Mouse (Mus musculus): Measurements from ENCODE around the gene Ttc21a. TPM values are rescaled to one million over a fixed set of nuclear protein-coding genes. Genes with fewer than 3 reads are reported as not detected.
A peak's percentile ranks its signal among the peaks of the same experiment; 100 is the strongest.

Ttc21a gene
- polyA plus RNA-seq, 1 experiment from 2014 or later: 0.23 TPM

DNA sequence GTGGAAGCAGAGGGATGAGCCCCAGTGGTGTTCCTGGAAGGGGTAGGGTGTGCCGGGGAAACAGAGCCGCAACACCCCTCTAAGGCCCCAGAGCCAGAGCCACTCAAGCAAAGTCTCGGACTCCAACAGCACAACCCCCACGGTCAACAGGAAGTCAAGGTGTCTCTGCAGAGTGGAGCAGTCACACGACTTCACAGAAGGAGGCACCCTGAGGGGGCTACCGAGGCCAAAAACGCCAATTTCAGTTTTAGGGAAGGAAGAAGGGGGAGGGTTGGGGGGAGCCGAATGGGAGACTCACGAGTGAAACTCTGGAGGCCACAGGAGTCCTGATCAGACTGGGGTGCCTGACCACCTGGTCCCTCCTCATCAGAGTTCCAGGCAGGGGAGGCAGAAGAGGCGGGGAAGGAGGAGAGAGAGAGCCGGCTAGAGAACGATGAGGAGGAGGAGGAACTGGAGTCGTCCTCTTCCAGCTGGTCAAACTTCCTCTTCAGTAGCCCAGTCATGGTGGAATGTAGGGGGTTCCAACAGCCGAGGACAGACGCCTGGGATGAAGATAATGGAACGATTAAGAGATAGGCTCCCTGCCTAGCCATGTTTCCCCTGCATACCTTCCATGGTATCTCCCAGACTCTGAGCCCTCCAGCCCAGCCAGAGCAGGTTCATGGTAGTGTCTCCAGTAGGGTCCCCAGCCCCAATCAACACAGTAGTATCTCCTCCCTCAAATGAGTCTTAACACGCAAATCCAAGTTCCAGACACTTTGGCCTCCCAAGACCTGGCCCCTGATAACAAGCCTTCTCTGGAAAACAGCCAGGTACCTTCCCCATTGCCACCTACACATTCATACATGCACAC is 39.5 kb downstream of the Ttc21a start:
- Histone ChIP-seq H3K4me3 (no peak overlapping the region), H3K27me3 (replicated peaks) (no peaks in the 10 kb centered on the region), H3K4me1 (replicated peaks) (peaks cover 56% of the 10 kb centered on the region), H3K9me3 (replicated peaks) (no peaks in the 10 kb centered on the region), H3K9ac (peak overlapping the region; percentile 1; the same call in 1 of the 2 replicates), H3K4me2 (peak overlapping the region; percentile 41), H3K27ac (ENCODE audit: poor library complexity, severe bottlenecking) (peak overlapping the region; percentile 79), H3K36me3 (peaks cover 34% of the 10 kb centered on the region)
- WGBS: 19% methylated on average over 17 of the region's 17 CpGs
- ATAC-seq (ENCODE audit: insufficient number of reproducible peaks, low FRiP score): no peak

DNA sequence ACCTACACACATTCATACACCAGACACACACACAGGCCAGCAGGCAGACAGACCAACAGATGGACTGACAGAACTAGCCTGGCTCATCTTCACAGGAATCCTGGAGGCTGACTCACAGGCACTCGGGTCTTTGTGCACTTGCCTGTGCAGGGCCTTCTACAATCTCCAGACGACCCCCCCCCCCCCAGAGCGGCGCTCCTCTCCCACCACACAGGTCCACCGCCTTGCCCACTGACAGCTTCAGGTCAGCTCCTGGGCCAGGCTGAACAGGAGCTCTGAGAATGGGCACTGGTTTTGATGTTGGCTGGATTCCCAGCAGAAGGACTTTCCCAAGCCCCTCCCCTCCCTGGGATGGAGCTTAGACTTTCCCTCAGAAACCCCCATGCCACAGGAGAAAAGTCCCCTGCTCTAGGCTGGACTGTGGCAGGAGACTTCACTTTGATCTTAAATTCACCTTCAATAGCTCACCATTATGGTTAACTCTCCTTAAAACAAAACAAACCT is 40.2 kb downstream of the Ttc21a start:
- 17% methylated on average over 5 of the region's 5 CpGs for WGBS
- no peak for ATAC-seq (ENCODE audit: insufficient number of reproducible peaks, low FRiP score)
- peak overlapping the region; percentile 41 for H3K4me2 ChIP-seq
- H3K4me1 ChIP-seq (replicated peaks): peaks cover 63% of the 10 kb centered on the region
- no peak overlapping the region for H3K4me3 ChIP-seq
- H3K9me3 ChIP-seq (replicated peaks): no peaks in the 10 kb centered on the region
- no peaks in the 10 kb centered on the region for H3K27me3 ChIP-seq (replicated peaks)
- H3K9ac ChIP-seq: 0 out of 2 replicates have a peak overlapping the region, but pooled peaks have one; percentile 1
- H3K27ac ChIP-seq (ENCODE audit: poor library complexity, severe bottlenecking): peak overlapping the region; percentile 79
- peaks cover 28% of the 10 kb centered on the region for H3K36me3 ChIP-seq

DNA sequence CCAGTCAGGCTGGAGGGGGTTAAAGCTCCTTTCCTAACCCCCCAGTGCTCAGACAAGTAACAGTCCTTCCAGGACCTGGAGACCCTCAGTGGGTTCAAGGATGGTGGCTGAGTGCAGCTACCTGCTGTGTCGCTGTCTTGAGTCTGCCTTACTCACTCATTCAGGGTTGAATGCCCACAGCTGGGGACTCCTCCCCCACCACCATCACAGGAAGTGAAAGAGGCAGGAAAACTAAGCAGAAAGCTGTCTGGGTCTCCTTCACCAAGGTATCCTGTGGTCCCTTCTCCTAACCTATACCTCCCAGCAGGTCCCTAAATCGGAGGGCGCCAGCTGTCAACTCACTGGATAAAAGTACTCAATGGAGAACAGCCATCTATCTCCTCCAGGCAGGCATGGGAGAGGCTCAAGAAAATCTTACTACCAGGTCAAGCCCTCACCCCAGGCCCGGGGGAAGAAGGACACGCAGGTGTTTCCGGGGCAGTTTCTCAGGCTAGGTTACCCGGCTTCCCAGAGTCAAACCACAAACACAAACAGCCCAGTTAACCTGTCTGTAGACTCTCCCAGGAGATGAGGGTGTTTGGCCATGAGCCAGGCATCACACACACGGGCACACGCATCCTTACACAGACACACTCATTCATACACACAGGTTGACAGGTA is 40.9 kb downstream of the Ttc21a start:
- Histone ChIP-seq H3K36me3 (peaks cover 21% of the 10 kb centered on the region), H3K9ac (peak overlapping the region; percentile 43; the same call in 1 of the 2 replicates), H3K4me1 (replicated peaks) (peaks cover 65% of the 10 kb centered on the region), H3K4me2 (peak overlapping the region; percentile 41), H3K27ac (ENCODE audit: poor library complexity, severe bottlenecking) (peak overlapping the region; percentile 79), H3K27me3 (replicated peaks) (no peaks in the 10 kb centered on the region), H3K4me3 (no peak overlapping the region), H3K9me3 (replicated peaks) (no peaks in the 10 kb centered on the region)
- 51% methylated on average over 9 of the region's 9 CpGs for WGBS
- no peak for ATAC-seq (ENCODE audit: insufficient number of reproducible peaks, low FRiP score)

DNA sequence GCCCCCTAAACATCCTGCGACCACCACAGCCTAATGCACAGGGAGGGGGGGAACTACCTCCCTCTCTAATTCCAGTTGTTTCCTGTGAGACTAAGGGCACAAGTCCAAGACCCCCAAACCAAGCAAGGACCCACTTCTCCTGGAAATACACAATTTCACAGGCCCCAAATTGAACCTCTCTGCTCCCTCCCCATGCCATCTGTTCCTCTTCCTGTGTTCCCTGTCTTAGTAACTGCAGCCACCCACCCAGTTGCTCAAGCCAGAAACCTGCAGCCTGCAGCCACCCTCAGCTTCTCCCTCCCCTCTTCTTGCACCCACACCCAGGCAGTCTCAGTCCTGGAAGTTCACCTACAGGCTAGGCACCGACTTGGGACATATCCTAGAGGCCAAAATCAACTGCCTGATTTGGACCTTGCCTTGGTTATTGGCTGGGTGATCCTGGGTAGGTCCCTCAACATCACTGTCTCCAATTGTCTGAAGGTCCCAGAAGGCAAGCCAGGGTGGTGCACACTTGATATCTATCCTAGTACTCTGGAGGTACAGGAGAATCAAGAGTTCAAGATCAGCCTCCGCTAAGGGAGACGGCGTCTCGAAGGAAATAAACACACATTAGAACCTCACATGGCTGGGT is 41.5 kb downstream of the Ttc21a start:
- Histone ChIP-seq H3K27me3 (replicated peaks) (no peaks in the 10 kb centered on the region), H3K9me3 (replicated peaks) (no peaks in the 10 kb centered on the region), H3K27ac (ENCODE audit: poor library complexity, severe bottlenecking) (peak overlapping the region; percentile 17), H3K4me1 (replicated peaks) (peaks cover 66% of the 10 kb centered on the region), H3K9ac (peak overlapping the region; percentile 43; the same call in 1 of the 2 replicates), H3K4me2 (no peak overlapping the region), H3K36me3 (peaks cover 15% of the 10 kb centered on the region), H3K4me3 (no peak overlapping the region)
- no peak for ATAC-seq (ENCODE audit: insufficient number of reproducible peaks, low FRiP score)
- 79% methylated on average over 6 of the region's 6 CpGs for WGBS

DNA sequence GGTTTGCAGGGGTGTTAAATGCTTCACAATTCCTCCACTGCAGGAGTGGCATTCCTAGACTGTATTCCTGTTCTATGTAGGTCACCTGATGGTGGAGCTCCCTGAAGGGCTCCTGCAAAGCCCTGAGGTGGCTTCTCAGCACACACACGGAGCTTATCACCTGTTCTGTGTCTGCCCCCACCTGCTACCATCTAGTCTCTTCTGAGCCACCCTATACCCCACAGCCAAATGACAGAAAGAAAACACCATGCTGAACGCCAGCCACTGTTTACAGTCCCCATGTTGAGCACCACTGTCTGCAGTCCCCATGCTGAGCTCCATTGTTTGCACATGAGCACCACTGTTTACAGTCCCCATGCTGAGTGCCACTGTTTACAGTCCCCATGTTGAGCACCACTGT is 42.3 kb downstream of the Ttc21a start:
- Histone ChIP-seq H3K27me3 (replicated peaks) (no peaks in the 10 kb centered on the region), H3K4me3 (no peak overlapping the region), H3K9me3 (replicated peaks) (no peaks in the 10 kb centered on the region), H3K4me2 (0 out of 2 replicates have a peak overlapping the region, but pooled peaks have one; percentile 6), H3K36me3 (peaks cover 6% of the 10 kb centered on the region; the same call in 1 of the 2 replicates), H3K27ac (ENCODE audit: poor library complexity, severe bottlenecking) (peak overlapping the region; percentile 35; the same call in 1 of the 2 replicates), H3K4me1 (replicated peaks) (peaks cover 74% of the 10 kb centered on the region), H3K9ac (0 out of 2 replicates have a peak overlapping the region, but pooled peaks have one; percentile 41)
- ATAC-seq (ENCODE audit: insufficient number of reproducible peaks, low FRiP score): no peak
- 54% methylated on average over 2 of the region's 2 CpGs for WGBS

DNA sequence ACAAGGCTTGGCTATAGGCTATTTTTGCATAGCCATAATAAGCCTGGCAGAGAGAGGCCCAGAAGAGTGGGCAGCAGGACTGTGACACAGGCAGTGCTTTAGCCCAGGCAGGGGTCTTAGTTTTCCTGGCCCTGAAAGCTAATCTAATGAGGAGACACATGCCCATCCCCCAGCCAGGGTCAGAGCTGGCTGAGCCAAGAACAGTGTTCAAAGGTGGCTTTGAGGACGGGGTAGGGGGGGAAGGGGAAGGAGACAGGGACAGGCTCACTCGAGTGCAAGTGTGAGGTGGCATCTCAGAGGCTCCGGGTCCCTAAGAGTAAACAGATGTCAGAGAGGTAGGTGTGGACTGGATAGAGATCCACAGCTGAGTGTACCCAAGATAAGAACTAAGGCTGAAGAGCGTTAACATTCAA is 43.4 kb downstream of the Ttc21a start:
- WGBS: 2% methylated on average over 4 of the region's 4 CpGs
- ATAC-seq (ENCODE audit: insufficient number of reproducible peaks, low FRiP score): no peak

DNA sequence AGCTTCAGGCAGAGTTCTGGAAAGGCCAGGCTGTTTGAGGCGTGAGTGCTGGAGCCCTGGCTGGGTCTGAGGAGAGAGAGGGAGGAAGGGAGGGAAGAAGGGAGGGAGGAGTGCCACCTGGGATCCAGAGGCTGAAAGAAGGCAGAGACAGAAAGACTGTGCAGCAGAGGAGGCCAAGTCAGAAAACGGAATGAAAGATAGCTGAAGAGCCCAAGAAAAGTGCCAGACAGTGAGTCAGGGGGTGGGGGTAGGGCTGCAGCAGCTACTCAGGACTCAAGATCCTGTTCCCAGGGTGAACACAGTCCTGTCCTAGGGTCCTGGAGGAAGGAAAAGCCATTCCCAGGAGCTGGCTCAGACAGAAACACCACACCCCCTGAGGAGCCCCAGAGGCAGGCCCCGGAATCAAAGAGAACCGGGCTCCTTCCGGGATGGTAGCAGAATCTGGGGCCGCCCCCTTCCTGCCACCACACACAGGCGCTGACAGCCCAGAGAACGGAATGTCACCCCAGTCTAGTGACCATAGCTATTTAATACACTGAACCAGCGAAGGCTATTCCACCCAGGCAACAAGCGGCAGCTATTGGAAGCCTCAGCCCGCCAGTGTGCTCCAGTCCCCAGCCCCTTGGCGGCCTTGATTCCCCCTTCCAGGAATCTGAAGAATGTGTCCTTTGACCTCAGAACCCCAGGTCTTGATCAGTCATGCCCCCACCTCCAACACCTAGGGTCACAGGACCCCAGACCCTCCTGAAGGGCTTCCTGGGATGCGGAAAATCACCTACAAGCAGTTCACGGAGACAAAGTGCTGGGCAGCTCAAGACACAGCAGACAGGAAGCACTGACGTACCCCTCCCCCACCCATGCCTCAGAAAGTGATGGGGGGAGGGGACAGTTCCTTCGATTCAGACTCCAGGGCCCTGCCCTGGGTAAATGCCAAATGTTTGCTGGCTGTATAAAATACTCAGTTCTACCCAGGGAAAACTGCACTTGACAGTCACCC is 44.1 kb downstream of the Ttc21a start:
- H3K27me3 ChIP-seq (replicated peaks): no peaks in the 10 kb centered on the region
- H3K4me2 ChIP-seq: peak overlapping the region; percentile 94
- H3K27ac ChIP-seq (ENCODE audit: poor library complexity, severe bottlenecking): peak overlapping the region; percentile 99
- H3K36me3 ChIP-seq: no peaks in the 10 kb centered on the region
- ATAC-seq (ENCODE audit: insufficient number of reproducible peaks, low FRiP score): peak; percentile 40
- peak overlapping the region; percentile 90 for H3K9ac ChIP-seq
- H3K4me1 ChIP-seq (replicated peaks): peaks cover 74% of the 10 kb centered on the region
- under 1% methylated on average over 16 of the region's 16 CpGs for WGBS
- peak overlapping the region; percentile 80 for H3K4me3 ChIP-seq
- no peaks in the 10 kb centered on the region for H3K9me3 ChIP-seq (replicated peaks)

More for the DNA sequence above, 43.4 kb downstream of the Ttc21a start:
- H3K9ac ChIP-seq: peak overlapping the region; percentile 90
- H3K36me3 ChIP-seq: no peaks in the 10 kb centered on the region
- H3K4me1 ChIP-seq (replicated peaks): peaks cover 76% of the 10 kb centered on the region
- H3K27ac ChIP-seq (ENCODE audit: poor library complexity, severe bottlenecking): peak overlapping the region; percentile 99
- H3K4me3 ChIP-seq: peak overlapping the region; percentile 80
- no peaks in the 10 kb centered on the region for H3K9me3 ChIP-seq (replicated peaks)
- peak overlapping the region; percentile 94 for H3K4me2 ChIP-seq
- H3K27me3 ChIP-seq (replicated peaks): no peaks in the 10 kb centered on the region

DNA sequence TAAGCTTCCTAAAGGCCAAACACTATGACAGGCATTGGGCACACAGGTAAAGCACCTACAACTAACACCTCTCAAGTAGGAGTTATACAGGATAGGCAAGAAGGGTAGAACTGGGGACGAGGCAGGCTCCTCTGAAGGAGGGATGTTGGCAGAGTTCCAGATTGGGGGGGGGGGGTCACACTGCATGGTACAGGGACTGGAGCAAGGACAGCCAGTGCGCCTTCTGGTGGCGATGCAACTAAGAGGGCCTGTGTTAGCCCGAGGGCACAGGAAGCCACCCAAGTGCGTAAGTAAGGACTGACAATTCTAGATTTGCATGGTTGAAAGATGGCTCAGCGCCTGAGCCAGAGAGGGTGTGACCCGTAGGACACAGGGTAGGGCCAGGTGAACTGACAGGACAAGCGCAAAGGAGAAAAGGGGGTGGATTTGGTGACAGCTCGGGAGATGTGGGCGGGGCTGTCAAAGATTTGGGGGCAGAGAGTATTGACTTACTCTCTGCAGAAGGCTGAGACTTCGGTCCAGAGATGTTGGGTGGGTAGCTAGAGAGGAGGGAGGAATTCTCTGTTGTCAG is 44.9 kb downstream of the Ttc21a start:
- peak overlapping the region; percentile 90 for H3K9ac ChIP-seq
- H3K4me3 ChIP-seq: peak overlapping the region; percentile 80
- H3K36me3 ChIP-seq: no peaks in the 10 kb centered on the region
- H3K9me3 ChIP-seq (replicated peaks): no peaks in the 10 kb centered on the region
- peaks cover 66% of the 10 kb centered on the region for H3K4me1 ChIP-seq (replicated peaks)
- WGBS: 1% methylated on average over 11 of the region's 11 CpGs
- ATAC-seq (ENCODE audit: insufficient number of reproducible peaks, low FRiP score): peak; percentile 23; the same call in 1 of the 2 replicates
- H3K27ac ChIP-seq (ENCODE audit: poor library complexity, severe bottlenecking): peak overlapping the region; percentile 99
- H3K4me2 ChIP-seq: peak overlapping the region; percentile 94
- H3K27me3 ChIP-seq (replicated peaks): no peaks in the 10 kb centered on the region

DNA sequence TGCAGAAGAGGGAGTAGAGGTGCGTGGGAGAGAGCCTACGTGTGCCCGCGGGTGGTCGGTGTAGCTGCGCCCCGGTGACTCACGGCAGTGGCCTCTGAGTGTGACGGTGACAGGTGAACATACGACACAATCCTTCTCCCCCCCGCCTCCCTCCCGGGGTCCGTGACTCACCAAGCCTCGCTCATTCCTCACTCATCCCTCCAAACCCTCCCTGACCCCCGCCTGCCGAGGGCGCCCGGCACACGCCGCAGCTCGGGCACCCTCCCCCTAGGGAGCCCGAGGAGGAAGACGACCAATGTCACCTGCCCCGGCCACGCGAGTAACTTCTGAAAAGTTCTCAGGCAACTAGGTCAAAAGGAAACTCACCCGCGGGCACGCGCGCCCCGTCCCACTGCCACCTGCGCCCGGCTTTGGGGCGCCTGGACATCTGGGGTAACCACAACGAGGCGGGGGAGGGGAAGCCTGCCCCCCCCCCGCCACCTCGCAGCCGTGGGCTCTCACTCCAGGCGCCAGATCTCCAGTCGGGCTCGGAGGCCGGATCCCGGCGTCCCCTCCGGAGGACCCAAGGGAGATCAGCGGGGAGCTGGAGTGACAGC is 45.6 kb downstream of the Ttc21a start:
- under 1% methylated on average over 48 of the region's 48 CpGs for WGBS
- no peaks in the 10 kb centered on the region for H3K36me3 ChIP-seq
- no peaks in the 10 kb centered on the region for H3K9me3 ChIP-seq (replicated peaks)
- H3K9ac ChIP-seq: peak overlapping the region; percentile 90
- H3K4me3 ChIP-seq: peak overlapping the region; percentile 80
- peak; percentile 4; the same call in 1 of the 2 replicates for ATAC-seq (ENCODE audit: insufficient number of reproducible peaks, low FRiP score)
- peaks cover 58% of the 10 kb centered on the region for H3K4me1 ChIP-seq (replicated peaks)
- no peaks in the 10 kb centered on the region for H3K27me3 ChIP-seq (replicated peaks)
- peak overlapping the region; percentile 99 for H3K27ac ChIP-seq (ENCODE audit: poor library complexity, severe bottlenecking)
- H3K4me2 ChIP-seq: peak overlapping the region; percentile 94
